Mouse (Mus musculus): ENCODE data around the gene Bdkrb1. TPM values are rescaled to one million over a fixed set of nuclear protein-coding genes. Genes with fewer than 3 reads are reported as not detected.

Bdkrb1 gene
- total RNA-seq (2022) = under 1 TPM in 3 of 4 experiments, not detected in 1; 0.35 to 0.45 (median 0.37) TPM

- no peak for DNase-seq (ENCODE audit: low spot score in 2 of 2)
Measured at GRCm38 (mm10) chr12:105602581-105603210, at the start of gene Bdkrb1. TSS of gene Bdkrb1 (plus strand) at chr12:105603085.

GRCm38 (mm10) chr12:105554151-105554772 is 48.6 kb upstream of the Bdkrb1 start:
- DNase-seq (ENCODE audit: low spot score in 2 of 2) = no peak

GRCm38 (mm10) chr12:105555172-105555571 is 47.7 kb upstream of the Bdkrb1 start:
- DNase-seq (ENCODE audit: low spot score in 2 of 2) = no peak

- no peak for DNase-seq (ENCODE audit: low spot score in 2 of 2)
Measured at GRCm38 (mm10) chr12:105557250-105557925, 45.5 kb upstream of the Bdkrb1 start.

- no peak for DNase-seq (ENCODE audit: low spot score in 2 of 2)
Measured at GRCm38 (mm10) chr12:105561007-105561534, 41.8 kb upstream of the Bdkrb1 start.

GRCm38 (mm10) chr12:105562056-105562820 is 40.6 kb upstream of the Bdkrb1 start:
- DNase-seq (ENCODE audit: low spot score in 2 of 2) = no peak

GRCm38 (mm10) chr12:105562936-105563680 is 39.8 kb upstream of the Bdkrb1 start, which contains the start of gene Bdkrb2:
TSS of gene Bdkrb2 (plus strand) at chr12:105563226.
- no peak for DNase-seq (ENCODE audit: low spot score in 2 of 2)

- no peak for DNase-seq (ENCODE audit: low spot score in 2 of 2)
Measured at GRCm38 (mm10) chr12:105563726-105564275, 39.1 kb upstream of the Bdkrb1 start.

GRCm38 (mm10) chr12:105565221-105565620 is 37.7 kb upstream of the Bdkrb1 start:
- DNase-seq (ENCODE audit: low spot score in 2 of 2) = no peak

GRCm38 (mm10) chr12:105571867-105572266 is 31.0 kb upstream of the Bdkrb1 start:
- DNase-seq (ENCODE audit: low spot score in 2 of 2) = no peak

GRCm38 (mm10) chr12:105572622-105573021 is 30.3 kb upstream of the Bdkrb1 start:
- no peak for DNase-seq (ENCODE audit: low spot score in 2 of 2)

GRCm38 (mm10) chr12:105574356-105574755 is 28.5 kb upstream of the Bdkrb1 start:
- DNase-seq (ENCODE audit: low spot score in 2 of 2) = no peak

- DNase-seq (ENCODE audit: low spot score in 2 of 2) = no peak
Measured at GRCm38 (mm10) chr12:105580490-105580889, 22.4 kb upstream of the Bdkrb1 start.

GRCm38 (mm10) chr12:105582486-105582885 is 20.4 kb upstream of the Bdkrb1 start:
- DNase-seq (ENCODE audit: low spot score in 2 of 2) = no peak

- no peak for DNase-seq (ENCODE audit: low spot score in 2 of 2)
Measured at GRCm38 (mm10) chr12:105583484-105583883, 19.4 kb upstream of the Bdkrb1 start.

- DNase-seq (ENCODE audit: low spot score in 2 of 2) = peak; percentile 60 to 72
Measured at GRCm38 (mm10) chr12:105584851-105585250, 18.0 kb upstream of the Bdkrb1 start.

- DNase-seq (ENCODE audit: low spot score in 2 of 2) = no peak
Measured at GRCm38 (mm10) chr12:105587526-105587925, 15.4 kb upstream of the Bdkrb1 start.

GRCm38 (mm10) chr12:105590786-105591185 is 12.1 kb upstream of the Bdkrb1 start:
- DNase-seq (ENCODE audit: low spot score in 2 of 2) = no peak

GRCm38 (mm10) chr12:105592361-105592761 is 10.5 kb upstream of the Bdkrb1 start:
- peak in 1 of 2 experiments; percentile 35 for DNase-seq (ENCODE audit: low spot score in 2 of 2)

- no peak for DNase-seq (ENCODE audit: low spot score in 2 of 2)
Measured at GRCm38 (mm10) chr12:105593471-105593870, 9.4 kb upstream of the Bdkrb1 start.
